Mouse (Mus musculus) retina, adult 2 months (tissue): ENCODE measurements around the gene Lzts2.

Experiments
- DNase-seq: peaks from one replicate; pipeline ENCODE4 v3.0.0-alpha.2; 2012; ENCODE audit warnings: low read depth, low spot score

Gene Lzts2

DNA sequence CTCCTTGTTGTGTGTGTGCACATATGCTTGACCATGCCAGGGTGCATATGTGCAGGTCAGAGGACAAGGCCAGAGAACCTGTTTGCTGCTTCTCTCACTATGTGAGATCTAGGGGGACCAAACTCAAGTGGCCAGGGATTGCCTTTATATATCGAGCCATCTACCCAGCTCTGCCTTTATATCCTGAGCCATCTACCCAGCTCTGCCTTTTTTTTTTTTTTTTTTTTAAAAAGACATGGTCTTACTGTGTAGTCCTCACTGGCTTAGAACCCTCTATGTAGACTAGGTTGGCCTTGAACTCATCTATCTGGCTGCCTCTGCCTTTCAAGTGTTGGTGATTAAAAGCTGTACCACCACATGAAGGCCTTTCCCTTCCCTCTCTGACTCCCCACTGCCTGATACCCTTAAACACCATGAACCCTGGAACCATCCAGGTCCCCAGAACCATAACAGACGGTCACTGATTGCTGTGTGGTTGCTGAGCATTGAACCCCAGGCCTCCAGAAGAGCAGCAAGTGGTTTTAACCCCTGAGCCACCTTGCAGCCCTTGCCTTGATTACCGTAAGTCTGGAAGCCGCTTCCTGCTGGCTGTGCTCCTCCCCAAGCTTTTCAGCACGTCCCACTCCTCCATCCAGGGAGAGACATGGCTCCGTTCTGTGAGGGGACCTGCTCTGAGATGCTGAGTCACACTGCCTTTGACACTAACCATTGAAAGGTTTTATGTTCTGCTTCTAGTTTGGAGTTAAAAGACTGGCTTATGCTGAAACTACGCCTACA lies 10.3 kb upstream of the Lzts2 start:
- DNase-seq: no peak

DNA sequence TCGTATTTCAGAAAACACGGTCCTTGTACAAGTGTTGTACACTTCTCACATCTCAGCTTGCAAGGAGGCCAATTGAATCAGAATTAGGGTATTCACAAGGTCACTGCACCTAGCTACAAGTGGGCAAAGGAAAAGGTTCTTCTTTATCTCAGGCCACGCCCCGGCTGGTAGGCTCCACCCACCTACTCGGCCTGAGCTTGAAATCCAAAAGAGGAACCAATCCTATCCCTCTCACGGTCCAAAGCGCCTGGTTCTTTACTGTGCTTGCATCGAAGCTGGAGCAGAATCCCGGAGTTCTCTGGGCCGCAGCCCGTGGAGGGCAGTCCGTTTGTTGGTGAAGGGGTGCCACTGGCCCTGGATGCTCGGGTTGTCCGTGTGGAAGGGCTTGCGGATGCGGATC lies 8.8 kb upstream of the Lzts2 start, which contains the start of gene Twnk:
Gene Twnk, plus strand, starts transcription at position 220 of the 400 bp plus-strand sequence.
- DNase-seq: no peak

DNA sequence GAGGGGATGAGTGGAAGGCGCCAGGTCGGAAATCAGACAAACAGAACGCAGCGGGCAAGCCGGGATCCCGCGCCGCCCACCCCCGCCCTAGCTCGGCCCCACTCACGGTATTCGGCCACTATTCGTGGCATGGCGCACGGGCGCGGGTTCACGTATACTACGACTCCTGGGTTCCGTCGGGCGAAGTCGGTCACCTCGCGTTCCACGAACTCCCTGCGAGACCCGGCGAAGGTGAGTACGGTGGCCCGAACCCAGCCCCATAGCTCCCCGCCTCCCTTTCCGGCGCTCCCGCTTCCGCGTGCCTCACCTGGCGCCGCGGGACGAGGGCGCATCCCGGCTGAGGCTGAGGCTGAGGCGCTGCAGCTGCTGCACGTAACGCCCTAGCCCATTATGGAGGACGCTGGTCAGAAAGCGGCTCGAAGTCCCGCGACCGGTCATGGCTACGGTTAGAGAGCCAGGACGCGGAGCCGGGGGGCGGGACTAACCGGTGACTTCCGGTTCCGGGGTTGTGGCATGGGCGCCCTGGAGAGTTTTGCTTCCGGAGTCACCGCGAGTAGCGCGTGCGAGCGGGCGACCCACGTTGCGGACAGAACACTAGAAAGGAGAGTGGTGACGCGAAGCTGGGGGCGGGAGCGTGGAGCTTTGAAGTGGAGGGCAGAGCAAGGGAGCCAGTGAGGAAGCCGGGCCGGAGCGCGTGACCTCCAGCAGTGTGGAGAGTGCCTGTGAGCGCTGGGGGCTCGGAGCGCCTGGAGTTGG lies 8.1 kb upstream of the Lzts2 start, which contains the start of gene Mrpl43:
Gene Mrpl43, minus strand, starts transcription at position 486 of the 756 bp plus-strand sequence.
- DNase-seq: peak; percentile 87

- DNase-seq: no peak
Observed at GRCm38 (mm10) chr19:45007021-45007420, 7.2 kb upstream of the Lzts2 start.

DNA sequence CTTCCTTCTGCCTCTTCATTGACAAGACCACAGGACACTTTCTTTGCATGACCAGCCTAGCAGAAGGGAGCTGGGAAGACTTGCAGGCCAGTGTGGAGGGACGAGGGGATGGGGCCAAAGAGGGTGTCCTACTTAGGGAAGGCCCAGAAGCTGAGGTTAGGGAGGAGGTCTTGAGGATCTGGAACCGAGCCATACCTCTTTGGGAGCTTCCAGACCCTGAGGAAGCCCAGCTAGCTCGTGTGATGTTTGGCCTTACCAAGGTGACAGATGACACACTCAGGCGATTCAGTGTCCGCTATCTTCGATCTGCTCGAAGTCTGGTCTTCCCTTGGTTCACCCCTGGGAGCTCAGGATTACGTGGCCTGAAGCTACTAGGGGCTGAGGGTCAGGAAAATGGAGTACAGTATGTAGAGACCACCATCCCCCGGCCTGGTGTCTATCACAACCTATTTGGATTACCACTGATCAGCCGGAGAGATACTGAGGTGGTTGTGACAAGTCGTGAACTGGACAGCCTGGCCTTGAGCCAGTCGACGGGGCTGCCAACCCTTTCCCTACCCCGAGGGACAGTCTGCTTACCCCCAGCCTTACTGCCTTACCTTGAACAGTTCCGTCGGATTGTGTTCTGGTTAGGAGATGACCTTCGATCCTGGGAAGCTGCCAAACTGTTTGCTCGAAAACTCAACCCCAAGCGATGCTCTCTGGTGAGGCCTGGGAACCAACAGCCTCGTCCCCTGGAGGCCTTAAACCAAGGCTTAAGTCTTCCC lies 6.6 kb upstream of the Lzts2 start:
- no peak for DNase-seq

DNA sequence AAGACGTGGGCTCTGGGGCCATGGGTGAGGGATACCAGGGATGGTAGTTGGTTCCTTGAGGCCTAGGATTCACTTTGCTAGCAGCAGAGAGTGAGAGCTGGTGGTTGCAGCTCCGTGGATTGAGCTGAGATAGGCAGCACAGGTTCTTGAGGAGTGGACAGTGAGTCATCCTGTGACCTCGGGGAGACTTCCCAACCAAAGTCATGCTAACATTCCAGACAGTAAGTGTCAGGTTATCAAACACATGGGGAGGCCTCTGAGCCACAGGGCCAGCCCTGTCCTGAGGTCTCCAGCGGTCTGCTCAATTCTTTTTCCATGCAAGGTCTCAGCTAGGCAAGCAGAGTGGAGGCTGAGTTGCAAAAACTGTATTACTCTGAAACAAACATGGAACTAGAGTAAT lies 3.6 kb upstream of the Lzts2 start:
- no peak for DNase-seq

DNA sequence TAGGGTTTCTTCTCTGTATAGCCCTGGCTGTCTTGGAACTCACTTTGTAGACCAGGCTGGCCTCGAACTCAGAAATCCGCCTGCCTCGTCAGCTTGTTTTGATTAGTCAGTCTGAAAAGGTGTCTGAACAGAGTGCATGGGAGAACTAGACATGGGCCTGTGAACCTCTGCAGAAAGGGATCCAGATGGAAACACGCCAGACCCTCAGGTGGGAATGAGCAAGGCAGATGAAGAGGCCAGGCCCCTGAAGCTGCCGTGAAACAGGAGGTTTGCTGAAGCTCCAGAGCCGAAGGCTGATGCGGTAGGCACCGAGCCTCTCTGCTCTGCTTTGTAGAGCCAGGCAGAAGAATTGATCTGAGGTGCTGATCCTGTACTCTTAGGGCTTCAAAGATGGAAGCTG lies 2.0 kb upstream of the Lzts2 start:
- no peak for DNase-seq

- DNase-seq: no peak
Observed at GRCm38 (mm10) chr19:45012636-45013035, 1.6 kb upstream of the Lzts2 start.

- DNase-seq: no peak
Observed at GRCm38 (mm10) chr19:45013581-45014225, 511 bp upstream of the Lzts2 start.

DNA sequence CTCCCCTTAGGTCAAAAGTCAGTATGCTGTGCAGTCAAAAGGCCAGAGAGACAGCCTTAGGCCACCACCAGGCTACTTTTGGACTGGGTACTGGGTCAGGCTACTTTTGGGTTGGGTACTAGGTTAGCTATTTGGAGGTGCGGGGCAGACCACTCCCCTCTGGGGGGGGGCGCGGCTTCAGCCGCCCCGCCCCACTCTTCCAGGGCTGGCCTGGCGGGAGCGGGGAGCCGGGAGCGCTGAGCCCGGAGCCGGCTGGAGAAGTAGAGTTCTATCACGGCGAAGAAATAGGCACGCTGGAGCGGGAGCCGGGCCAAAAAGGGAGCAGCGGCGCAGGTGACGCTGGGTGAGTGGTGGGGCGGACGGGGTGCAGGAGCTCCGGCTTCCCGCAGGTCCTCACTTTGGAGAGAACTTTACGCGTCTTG lies 778 bp downstream of the Lzts2 start:
- DNase-seq: no peak

- DNase-seq: no peak
Observed at GRCm38 (mm10) chr19:45015518-45016281, 1.5 kb downstream of the Lzts2 start.

- DNase-seq: peak; percentile 53
Observed at GRCm38 (mm10) chr19:45016341-45017215, 2.4 kb downstream of the Lzts2 start.

- DNase-seq: peak; percentile 48
Observed at GRCm38 (mm10) chr19:45017216-45017771, 3.1 kb downstream of the Lzts2 start.

- DNase-seq: peak; percentile 48
Observed at GRCm38 (mm10) chr19:45017909-45018308, 3.7 kb downstream of the Lzts2 start.

GRCm38 (mm10) chr19:45018351-45018831 lies 4.2 kb downstream of the Lzts2 start:
- no peak for DNase-seq

- DNase-seq: no peak
Observed at GRCm38 (mm10) chr19:45020348-45020747, 6.1 kb downstream of the Lzts2 start.

GRCm38 (mm10) chr19:45021362-45021761 lies 7.1 kb downstream of the Lzts2 start:
- DNase-seq: no peak

DNA sequence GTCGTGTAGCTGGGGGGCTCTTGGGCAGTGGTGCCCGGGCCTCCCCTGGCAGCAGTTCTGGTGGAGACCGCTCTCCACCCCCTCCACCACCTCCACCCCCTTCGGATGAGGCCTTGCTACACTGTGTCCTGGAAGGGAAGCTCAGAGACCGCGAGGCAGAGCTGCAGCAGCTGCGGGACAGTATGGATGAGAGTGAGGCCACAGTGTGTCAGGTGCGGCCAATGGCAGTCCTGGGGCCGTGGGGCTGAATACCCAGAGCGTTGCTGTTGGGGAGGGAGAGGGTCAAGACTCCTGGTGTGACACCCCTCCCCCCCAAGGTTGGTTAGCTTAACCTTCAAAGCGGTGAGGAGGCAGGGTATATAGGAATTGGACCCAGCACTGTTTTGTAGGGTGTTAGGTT lies 9.8 kb downstream of the Lzts2 start:
- no peak for DNase-seq

DNA sequence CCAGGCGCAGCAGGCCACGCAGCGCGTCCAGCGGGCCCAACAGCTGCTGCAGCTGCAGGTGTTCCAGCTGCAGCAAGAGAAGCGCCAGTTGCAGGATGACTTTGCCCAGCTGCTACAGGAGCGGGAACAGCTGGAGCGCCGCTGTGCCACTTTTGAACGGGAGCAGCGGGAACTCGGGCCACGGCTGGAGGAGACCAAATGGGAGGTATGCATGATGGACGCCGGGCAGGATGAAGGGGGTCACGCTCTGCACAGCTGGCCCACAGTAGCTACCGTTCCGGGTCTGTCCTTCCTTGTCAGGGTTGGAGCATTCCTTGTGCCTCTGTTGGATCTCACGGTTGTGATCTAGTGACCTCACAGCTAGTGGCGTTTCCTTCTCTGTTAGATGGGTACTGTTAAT lies 10.6 kb downstream of the Lzts2 start:
- DNase-seq: no peak
